Mouse (Mus musculus) thymus, adult 2 months (tissue): Measurements from ENCODE around the gene Epha1.

ENCODE experiments used
- CTCF ChIP-seq: fragments of 200-500 bp; IDR thresholded peaks from 2 replicates; pipeline ENCODE4 v1.5.1; 2012; ENCODE audit warnings: mild to moderate bottlenecking, control low read depth, low read length, moderate library complexity, borderline replicate concordance; ENCODE audit not compliant: control insufficient read depth, poor library complexity, insufficient read depth; ENCODE audit errors: extremely low read depth
- POLR2A ChIP-seq: fragments of 200-500 bp; IDR thresholded peaks from 2 replicates; pipeline ENCODE4 v1.6.1; 2012; ENCODE audit warnings: mild to moderate bottlenecking, low read length, control low read depth, moderate library complexity; ENCODE audit not compliant: control insufficient read depth, poor library complexity, insufficient read depth; ENCODE audit errors: extremely low read depth

GRCm38 (mm10) chr6:42421439-42421838 lies 48.4 kb upstream of the Epha1 start:
- no peak for TF ChIP-seq POLR2A
- no peak for TF ChIP-seq CTCF
